Mouse (Mus musculus) spleen, adult 2 months (tissue): ENCODE measurements around the gene Tmem212. TPM values are rescaled to one million over a fixed set of nuclear protein-coding genes. Genes with fewer than 3 reads are reported as not detected.

ENCODE experiments used
- DNase-seq, 2 experiments: peaks; one replicate each; pipeline versions ENCODE4 v3.0.0 to v3.0.0-alpha.2; 2012 to 2021; ENCODE audit warnings: low spot score in 2 of 2, low read depth in 1 of 2
- H3K27ac ChIP-seq: fragments of 200-500 bp; 2 replicates; pipeline ENCODE4 v1.5.1; 2012; ENCODE audit warnings: low read length, inconsistent platforms; ENCODE audit not compliant: insufficient read depth
- H3K27me3 ChIP-seq: fragments of 200-500 bp; 2 replicates; pipeline ENCODE4 v1.6.1; 2012; ENCODE audit warnings: mild to moderate bottlenecking, moderate library complexity, low read length, inconsistent platforms; ENCODE audit not compliant: control insufficient read depth, insufficient read depth
- H3K36me3 ChIP-seq: fragments of 200-500 bp; 2 replicates; pipeline ENCODE4 v1.6.1; 2012; ENCODE audit warnings: mild to moderate bottlenecking, low read length, inconsistent platforms; ENCODE audit not compliant: control insufficient read depth, insufficient read depth
- H3K4me1 ChIP-seq: fragments of 200-500 bp; 2 replicates; pipeline ENCODE4 v1.6.1; 2011; ENCODE audit warnings: inconsistent platforms; ENCODE audit not compliant: control insufficient read depth, insufficient read depth, insufficient read length
- H3K4me3 ChIP-seq: fragments of 200-500 bp; 2 replicates; pipeline ENCODE4 v1.5.1; 2011; ENCODE audit warnings: mild to moderate bottlenecking, inconsistent platforms; ENCODE audit not compliant: insufficient read depth, insufficient read length; ENCODE audit errors: extremely low read depth
- CTCF ChIP-seq: fragments of 200-500 bp; IDR thresholded peaks from 2 replicates; pipeline ENCODE4 v1.5.1; 2011; ENCODE audit warnings: mild to moderate bottlenecking, inconsistent platforms; ENCODE audit not compliant: insufficient read depth, insufficient read length, insufficient replicate concordance; ENCODE audit errors: extremely low read depth
- POLR2A ChIP-seq: fragments of 200-500 bp; IDR thresholded peaks from 2 replicates; pipeline ENCODE4 v1.6.1; 2011; ENCODE audit warnings: low read depth, low read length, inconsistent platforms
- WGBS: fragments of 180-500 bp; shearing (Covaris S2); methylation state at CpG from one replicate; pipeline ENCODE4 v1.1.7; 2018; 5-methylcytosine and 5-hydroxymethylcytosine counted together
- polyA plus RNA-seq: library from polyadenylated mRNA; depleted of rRNA; stranded (reverse); fragments of >200 nt; gene quantifications from 2 replicates; pipeline ENCODE4 v1.2.3, GENCODE M21; 2012

Tmem212 gene
- polyA plus RNA-seq, 1 experiment: not detected

DNA sequence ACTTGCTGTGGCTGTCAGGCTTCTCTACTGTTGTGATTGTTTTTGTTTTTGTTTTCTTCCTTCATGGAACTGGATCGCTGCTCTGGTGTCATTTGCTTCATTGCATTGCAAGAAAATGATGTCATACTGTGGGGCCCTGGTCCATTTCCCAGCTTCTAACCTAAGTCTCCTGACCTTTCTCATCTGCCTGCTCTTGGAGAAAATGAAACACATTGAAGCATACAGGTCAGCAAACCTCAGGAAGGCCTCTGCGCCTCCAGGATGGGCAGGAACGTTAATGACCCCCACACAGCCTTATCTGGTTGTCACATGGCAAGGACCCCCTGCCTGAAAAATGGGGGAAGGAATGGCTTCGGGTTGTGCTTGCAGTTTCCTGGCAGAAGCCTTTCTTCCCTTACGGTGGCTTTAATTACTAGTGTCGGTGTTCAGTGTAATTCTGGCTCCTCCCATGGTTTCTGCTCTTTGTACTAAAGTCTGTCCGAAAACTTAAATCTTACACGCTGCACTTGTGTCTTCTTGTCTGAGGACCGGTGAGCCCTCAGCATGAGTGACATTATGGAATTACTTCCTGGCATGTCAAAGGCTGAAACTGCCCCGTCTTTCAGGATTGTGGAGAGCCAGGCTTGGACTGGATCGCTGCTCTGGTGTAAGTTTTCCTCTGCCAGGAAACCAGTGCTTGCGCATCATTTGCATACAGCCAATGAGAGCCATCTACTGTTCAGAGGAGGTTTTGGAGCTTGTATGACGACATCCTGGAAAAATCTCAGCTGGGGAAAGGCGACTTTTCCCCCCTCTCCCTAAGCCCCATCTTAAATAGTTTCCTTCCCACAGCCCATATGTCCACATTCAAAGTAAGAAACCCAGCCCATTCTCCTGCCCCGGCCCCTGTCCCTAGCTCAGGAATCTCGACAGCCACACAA lies 33.1 kb downstream of the Tmem212 start:
- no peak for TF ChIP-seq POLR2A
- TF ChIP-seq CTCF: no peak
- DNase-seq: no peak
- H3K27me3 ChIP-seq: no peaks in the 10 kb centered on the region
- peak overlapping the region; percentile 39; the same call in 1 of the 2 replicates for H3K4me3 ChIP-seq
- no peaks in the 10 kb centered on the region for H3K4me1 ChIP-seq
- no peaks in the 10 kb centered on the region for H3K36me3 ChIP-seq
- 9% methylated on average over 16 of the region's 16 CpGs for WGBS
- no peak overlapping the region for H3K27ac ChIP-seq

DNA sequence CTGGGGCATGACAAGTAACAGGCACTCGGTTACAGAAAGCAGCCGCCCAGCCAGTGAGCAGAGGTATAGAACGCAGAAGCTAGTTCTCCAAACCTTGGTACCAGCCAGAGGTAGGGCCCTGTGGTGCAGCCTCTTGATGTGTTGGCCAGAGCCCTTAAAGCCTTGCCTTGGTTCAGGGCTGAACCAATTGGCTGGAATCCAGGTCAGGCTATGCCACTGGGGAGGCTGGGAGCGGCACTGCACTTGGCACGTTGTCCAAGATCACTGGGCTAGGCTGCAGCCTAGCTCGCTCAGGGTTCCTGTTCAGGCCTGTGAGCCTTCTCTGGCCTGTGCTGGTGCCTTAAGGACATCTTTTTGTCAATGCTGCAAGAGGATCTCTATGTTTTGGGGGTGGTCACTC lies 34.6 kb downstream of the Tmem212 start:
- Histone ChIP-seq H3K4me1 (no peaks in the 10 kb centered on the region), H3K4me3 (no peak overlapping the region), H3K27ac (no peak overlapping the region), H3K36me3 (no peaks in the 10 kb centered on the region), H3K27me3 (no peaks in the 10 kb centered on the region)
- no peak for TF ChIP-seq CTCF
- no peak for TF ChIP-seq POLR2A
- 87% methylated on average over 6 of the region's 6 CpGs for WGBS
- no peak for DNase-seq

DNA sequence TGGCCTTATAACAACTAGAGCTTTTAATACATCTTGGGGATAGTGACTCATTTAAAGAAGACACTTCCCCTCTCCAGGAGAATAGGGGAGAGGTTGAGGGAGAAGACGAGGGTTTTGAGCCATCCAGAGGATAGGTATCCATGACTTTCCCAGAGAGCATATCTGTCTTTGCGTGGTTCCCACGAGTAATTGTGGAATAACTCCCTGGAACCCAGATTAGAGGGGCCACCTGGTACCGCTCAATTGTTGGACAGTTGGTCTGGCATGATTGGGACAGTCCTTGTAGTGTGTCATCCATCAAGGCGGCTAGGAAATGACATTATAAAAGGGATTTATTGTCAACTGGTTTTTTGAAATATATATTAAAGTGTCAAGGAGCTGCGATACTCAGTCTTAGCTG lies 35.1 kb downstream of the Tmem212 start:
- TF ChIP-seq CTCF (no peak), POLR2A (no peak)
- 89% methylated on average over 6 of the region's 6 CpGs for WGBS
- H3K4me3 ChIP-seq: no peak overlapping the region
- no peak overlapping the region for H3K27ac ChIP-seq
- H3K27me3 ChIP-seq: no peaks in the 10 kb centered on the region
- H3K4me1 ChIP-seq: no peaks in the 10 kb centered on the region
- no peaks in the 10 kb centered on the region for H3K36me3 ChIP-seq
- DNase-seq: no peak

DNA sequence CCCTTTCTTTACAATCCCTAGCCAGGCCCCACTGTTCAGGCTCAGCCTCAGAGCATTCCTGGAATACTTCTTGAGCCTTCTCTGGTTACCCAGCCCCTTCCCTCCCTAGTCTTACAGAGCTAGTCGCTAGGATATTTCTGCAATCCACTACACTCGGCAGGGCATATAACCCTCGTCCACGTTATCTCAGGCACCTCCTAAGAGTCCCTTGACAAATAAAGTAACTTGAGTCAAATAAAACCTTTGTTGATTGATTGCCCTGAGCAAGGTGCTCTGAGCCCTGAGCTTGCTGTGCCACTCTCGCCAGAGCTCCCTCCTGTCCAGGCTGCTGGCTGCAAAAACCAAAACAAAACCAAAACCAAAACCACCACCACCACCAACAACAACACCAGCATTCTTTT lies 37.0 kb downstream of the Tmem212 start:
- no peak overlapping the region for H3K27ac ChIP-seq
- 34% methylated on average over 5 of the region's 5 CpGs for WGBS
- H3K4me3 ChIP-seq: no peak overlapping the region; the same call in 1 of the 2 replicates
- no peak for DNase-seq
- H3K36me3 ChIP-seq: no peaks in the 10 kb centered on the region
- TF ChIP-seq POLR2A (no peak), CTCF (no peak)
- H3K27me3 ChIP-seq: no peaks in the 10 kb centered on the region
- H3K4me1 ChIP-seq: no peaks in the 10 kb centered on the region

DNA sequence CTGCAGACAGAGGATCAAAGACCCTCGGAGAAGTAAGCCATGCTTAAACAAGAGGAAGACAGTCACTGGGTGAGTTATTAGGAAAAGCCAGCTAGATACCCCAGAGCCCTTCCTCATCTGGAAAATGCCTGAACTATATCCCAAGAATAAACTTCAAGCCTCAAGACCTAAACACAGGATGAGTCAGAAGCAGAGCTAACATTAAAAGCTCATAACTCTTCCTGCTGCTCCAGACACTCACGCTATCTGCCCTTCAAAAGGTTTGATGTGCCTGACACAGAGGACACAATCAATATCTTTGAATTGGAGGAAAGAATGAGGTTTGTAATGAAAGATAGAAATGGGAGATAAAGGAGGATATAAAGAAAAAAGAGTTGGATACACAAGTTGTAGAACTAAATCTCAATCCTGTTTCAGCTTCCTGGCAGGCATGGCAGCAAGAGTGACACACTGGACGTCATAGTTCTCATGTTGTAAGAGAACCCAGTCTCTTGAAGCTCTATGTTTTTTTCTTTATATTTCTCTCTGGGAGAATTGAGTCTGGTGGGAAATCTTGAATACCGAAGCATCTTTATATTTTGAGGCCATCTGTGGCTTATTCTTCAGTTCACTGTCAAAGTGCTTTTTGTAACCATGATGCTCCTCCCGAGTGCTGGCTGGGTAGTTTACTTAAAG lies 37.6 kb downstream of the Tmem212 start:
- DNase-seq: no peak
- Histone ChIP-seq H3K4me3 (no peak overlapping the region), H3K4me1 (no peaks in the 10 kb centered on the region), H3K27ac (no peak overlapping the region), H3K36me3 (no peaks in the 10 kb centered on the region), H3K27me3 (no peaks in the 10 kb centered on the region)
- 83% methylated on average over 5 of the region's 5 CpGs for WGBS
- TF ChIP-seq CTCF (no peak), POLR2A (no peak)

DNA sequence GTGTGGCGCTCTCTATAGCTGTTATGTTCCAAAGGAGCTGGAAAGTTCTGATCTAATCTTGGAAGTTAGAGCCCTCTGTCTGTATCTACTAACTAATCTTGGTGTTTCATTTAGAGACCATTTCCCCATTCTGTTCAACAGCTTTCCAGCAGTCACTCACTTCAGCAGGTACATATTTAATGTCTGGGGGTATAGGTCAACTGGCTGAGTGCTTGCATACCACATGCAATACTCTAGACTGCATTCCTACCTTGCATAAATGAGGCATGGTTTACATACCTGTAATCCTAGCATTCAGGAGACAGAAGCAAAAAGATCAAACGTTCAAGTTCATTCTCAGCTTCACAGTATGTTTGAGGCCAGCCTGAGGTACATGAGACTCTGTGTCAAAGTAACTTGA lies 39.9 kb downstream of the Tmem212 start:
- Histone ChIP-seq H3K27ac (no peak overlapping the region), H3K4me1 (no peaks in the 10 kb centered on the region), H3K27me3 (no peaks in the 10 kb centered on the region), H3K4me3 (no peak overlapping the region), H3K36me3 (no peaks in the 10 kb centered on the region)
- TF ChIP-seq POLR2A (no peak), CTCF (no peak)
- 87% methylated on average over 2 of the region's 2 CpGs for WGBS
- no peak for DNase-seq
